Mouse (Mus musculus) cerebellum, postnatal 25 days (tissue): ENCODE measurements around the gene Uaca.

ENCODE experiments used
- DNase-seq, 2 experiments: peaks; one replicate each; pipeline ENCODE4 v3.0.0; 2021; ENCODE audit warnings: mixed read lengths in 2 of 2

Gene Uaca

GRCm38 (mm10) chr9:60886431-60887371 lies 92.4 kb downstream of the Uaca start:
- peak in 1 of 2 experiments; percentile 23 for DNase-seq

- DNase-seq, result no peak
These were observed 93.1 kb downstream of the Uaca start for GRCm38 (mm10) chr9:60887389-60887811.

- no peak for DNase-seq
These were observed 99.2 kb downstream of the Uaca start for GRCm38 (mm10) chr9:60893511-60893910.

- peak; percentile 72 to 81 for DNase-seq
These were observed 101.3 kb downstream of the Uaca start for GRCm38 (mm10) chr9:60895486-60896110.

- no peak for DNase-seq
These were observed 104.1 kb downstream of the Uaca start for GRCm38 (mm10) chr9:60898291-60899020.

- no peak for DNase-seq
These were observed 104.9 kb downstream of the Uaca start for GRCm38 (mm10) chr9:60899201-60899600.

GRCm38 (mm10) chr9:60899797-60900459 lies 105.6 kb downstream of the Uaca start:
- no peak for DNase-seq

- no peak for DNase-seq
These were observed 117.9 kb downstream of the Uaca start for GRCm38 (mm10) chr9:60912266-60912665.

- DNase-seq, result no peak
These were observed 119.3 kb downstream of the Uaca start for GRCm38 (mm10) chr9:60913626-60914025.

GRCm38 (mm10) chr9:60919936-60920672 lies 125.8 kb downstream of the Uaca start:
- DNase-seq, result no peak

GRCm38 (mm10) chr9:60920673-60921062 lies 126.3 kb downstream of the Uaca start:
- DNase-seq, result no peak

GRCm38 (mm10) chr9:60921287-60921686 lies 126.9 kb downstream of the Uaca start:
- DNase-seq, result no peak

- no peak for DNase-seq
These were observed 127.5 kb downstream of the Uaca start for GRCm38 (mm10) chr9:60921831-60922230.

- DNase-seq, result no peak
These were observed 132.0 kb downstream of the Uaca start for GRCm38 (mm10) chr9:60926301-60926700.

- no peak for DNase-seq
These were observed 135.1 kb downstream of the Uaca start for GRCm38 (mm10) chr9:60929290-60929983.
